Mouse (Mus musculus): ENCODE measurements at regions not wholly inside any gene's neighbourhood (a gene's known extent, or its start where the extent isn't known, plus 50 kb on each side); places are given as distances from the start of the nearest gene placed in this dataset.

DNA sequence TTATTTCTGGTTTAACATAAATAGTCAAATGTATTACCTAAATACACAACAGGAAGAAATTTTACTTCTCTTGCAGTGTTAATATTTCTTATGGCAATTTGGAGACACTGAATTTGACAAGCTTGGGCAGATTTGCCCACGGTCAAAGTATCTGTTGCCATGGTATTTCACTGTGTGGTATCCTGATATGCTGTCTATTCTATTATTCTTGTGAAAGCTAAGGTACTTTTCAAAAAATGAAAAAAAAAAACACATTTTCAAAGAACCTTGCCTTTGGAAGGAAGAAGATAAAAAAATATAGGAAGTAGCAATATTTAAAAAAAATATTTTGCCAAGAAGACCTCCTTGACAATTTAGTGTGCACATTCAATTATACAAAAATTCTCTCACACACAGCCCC is 723.2 kb upstream of the Gje1 start:
- no peak overlapping the region for H3K4me2 ChIP-seq
- no peaks in the 10 kb centered on the region for H3K9me3 ChIP-seq (ENCODE audit: control insufficient read depth, low read length)
- DNase-seq (ENCODE audit: low spot score, missing footprints): no peak
- no peak for ATAC-seq (ENCODE audit: low FRiP score)
- 66% methylated on average over 1 of the region's 1 CpGs for WGBS
- no peaks in the 10 kb centered on the region for H3K27me3 ChIP-seq (ENCODE audit: control insufficient read depth, insufficient read depth, low read length)
- H3K4me3 ChIP-seq (ENCODE audit: low read depth, low read length): no peak overlapping the region
- H3K4me1 ChIP-seq (ENCODE audit: control insufficient read depth, insufficient read depth, low read length): no peaks in the 10 kb centered on the region
- no peaks in the 10 kb centered on the region for H3K36me3 ChIP-seq (ENCODE audit: control insufficient read depth, insufficient read depth, low read length)
- no peak overlapping the region for H3K9ac ChIP-seq (ENCODE audit: low read length)
- no peak overlapping the region for H3K27ac ChIP-seq (ENCODE audit: low read depth, low read length)

DNA sequence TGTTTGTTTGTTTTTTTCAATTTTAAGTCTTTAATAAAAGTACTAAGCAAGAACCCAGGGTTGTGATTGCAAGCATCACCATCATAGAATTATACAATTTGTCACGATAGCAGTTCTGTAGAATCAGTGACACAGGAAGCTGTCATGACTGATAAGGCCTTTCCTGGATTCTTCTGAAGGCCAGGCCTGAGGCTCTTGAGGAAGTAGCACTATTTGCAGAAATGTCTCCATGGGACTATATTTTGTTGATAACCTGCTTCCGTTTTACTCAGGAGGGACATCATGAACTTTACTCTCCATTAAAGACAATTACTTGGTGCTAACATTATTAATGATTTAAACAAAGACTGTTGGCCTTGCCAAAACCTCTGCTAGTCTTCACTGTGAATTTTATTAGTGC is 708.7 kb upstream of the Gje1 start:
- 90% methylated on average over 2 of the region's 2 CpGs for WGBS
- H3K4me2 ChIP-seq: no peak overlapping the region
- H3K9me3 ChIP-seq (ENCODE audit: control insufficient read depth, low read length): no peaks in the 10 kb centered on the region
- H3K9ac ChIP-seq (ENCODE audit: low read length): no peak overlapping the region
- no peak overlapping the region for H3K27ac ChIP-seq (ENCODE audit: low read depth, low read length)
- ATAC-seq (ENCODE audit: low FRiP score) (no peak), DNase-seq (ENCODE audit: low spot score, missing footprints) (no peak)
- H3K36me3 ChIP-seq (ENCODE audit: control insufficient read depth, insufficient read depth, low read length): no peaks in the 10 kb centered on the region
- no peaks in the 10 kb centered on the region for H3K4me1 ChIP-seq (ENCODE audit: control insufficient read depth, insufficient read depth, low read length)
- H3K27me3 ChIP-seq (ENCODE audit: control insufficient read depth, insufficient read depth, low read length): no peaks in the 10 kb centered on the region
- H3K4me3 ChIP-seq (ENCODE audit: low read depth, low read length): no peak overlapping the region

DNA sequence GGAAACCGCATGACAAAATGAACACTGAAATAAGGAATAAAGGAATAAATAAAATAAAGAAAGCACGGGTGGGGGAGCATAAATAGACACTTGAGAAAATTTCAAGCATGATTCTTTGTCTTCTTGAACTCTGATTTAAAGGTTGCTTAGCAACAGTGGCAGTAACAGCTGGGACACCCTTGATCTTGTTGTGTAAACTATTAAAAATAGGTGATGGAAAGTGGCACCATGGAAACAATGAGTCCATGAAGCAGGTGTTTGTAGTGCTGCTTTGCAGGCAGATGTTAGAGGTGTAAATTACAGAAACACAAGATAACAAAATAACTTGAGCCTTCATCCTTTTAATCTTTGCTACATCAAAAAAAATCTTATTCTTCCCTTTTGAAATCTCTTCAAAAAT is 688.2 kb upstream of the Gje1 start:
- no peak overlapping the region for H3K4me2 ChIP-seq
- H3K36me3 ChIP-seq (ENCODE audit: control insufficient read depth, insufficient read depth, low read length): no peaks in the 10 kb centered on the region
- DNase-seq (ENCODE audit: low spot score, missing footprints) (peak; percentile 88), ATAC-seq (ENCODE audit: low FRiP score) (no peak)
- no peak overlapping the region for H3K9ac ChIP-seq (ENCODE audit: low read length)
- H3K4me3 ChIP-seq (ENCODE audit: low read depth, low read length): no peak overlapping the region
- H3K9me3 ChIP-seq (ENCODE audit: control insufficient read depth, low read length): no peaks in the 10 kb centered on the region
- H3K4me1 ChIP-seq (ENCODE audit: control insufficient read depth, insufficient read depth, low read length): peaks cover 8% of the 10 kb centered on the region; the same call in 1 of the 2 replicates
- H3K27me3 ChIP-seq (ENCODE audit: control insufficient read depth, insufficient read depth, low read length): no peaks in the 10 kb centered on the region
- 33% methylated on average over 2 of the region's 2 CpGs for WGBS
- H3K27ac ChIP-seq (ENCODE audit: low read depth, low read length): no peak overlapping the region

DNA sequence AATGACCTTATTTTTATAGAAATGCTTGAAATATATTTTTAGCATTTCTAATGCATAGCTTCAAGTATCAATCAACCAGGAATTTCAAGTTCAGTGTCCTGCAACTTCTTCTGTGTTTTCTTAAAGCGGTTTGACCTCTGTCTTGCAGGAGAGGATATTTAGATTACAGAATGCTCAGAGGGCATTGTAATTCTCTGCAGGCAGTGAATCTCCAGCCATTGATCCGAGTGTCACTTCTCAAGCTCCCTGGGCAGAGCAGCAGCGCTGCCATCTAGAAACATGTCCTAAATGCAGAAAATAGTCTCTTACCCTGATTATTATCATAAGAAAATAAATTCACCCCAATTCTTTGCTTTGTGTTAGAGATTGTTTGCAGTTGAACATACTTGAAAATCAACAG is 687.7 kb upstream of the Gje1 start:
- DNase-seq (ENCODE audit: low spot score, missing footprints): peak; percentile 81
- H3K4me3 ChIP-seq (ENCODE audit: low read depth, low read length): no peak overlapping the region
- WGBS: 8% methylated on average over 3 of the region's 3 CpGs
- no peak overlapping the region for H3K4me2 ChIP-seq
- H3K27ac ChIP-seq (ENCODE audit: low read depth, low read length): no peak overlapping the region; the same call in 1 of the 2 replicates
- no peak overlapping the region for H3K9ac ChIP-seq (ENCODE audit: low read length)
- no peaks in the 10 kb centered on the region for H3K36me3 ChIP-seq (ENCODE audit: control insufficient read depth, insufficient read depth, low read length)
- no peaks in the 10 kb centered on the region for H3K9me3 ChIP-seq (ENCODE audit: control insufficient read depth, low read length)
- no peaks in the 10 kb centered on the region for H3K27me3 ChIP-seq (ENCODE audit: control insufficient read depth, insufficient read depth, low read length)
- peak; percentile 52; the same call in 1 of the 2 replicates for ATAC-seq (ENCODE audit: low FRiP score)
- H3K4me1 ChIP-seq (ENCODE audit: control insufficient read depth, insufficient read depth, low read length): peaks cover 8% of the 10 kb centered on the region; the same call in 1 of the 2 replicates

DNA sequence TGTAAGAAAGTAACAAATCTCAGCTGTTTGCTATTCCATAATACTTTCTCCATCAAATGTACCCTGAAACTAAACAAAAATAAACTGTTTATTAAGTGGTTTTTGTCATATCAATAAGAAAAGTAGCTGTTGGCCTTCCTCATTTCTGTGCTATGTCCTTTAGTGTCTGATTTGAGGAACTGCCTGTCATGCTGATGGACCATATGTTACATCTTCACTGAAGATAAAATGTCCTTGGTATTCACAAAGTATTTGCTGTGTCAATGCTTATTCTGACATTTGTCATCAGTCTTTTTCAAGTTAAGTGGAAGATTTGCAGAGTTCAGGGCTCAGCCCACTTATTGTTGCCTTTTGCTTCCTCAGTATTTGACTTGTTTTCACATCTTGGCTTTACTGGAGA is 682.0 kb upstream of the Gje1 start:
- no peaks in the 10 kb centered on the region for H3K36me3 ChIP-seq (ENCODE audit: control insufficient read depth, insufficient read depth, low read length)
- H3K4me3 ChIP-seq (ENCODE audit: low read depth, low read length): no peak overlapping the region
- H3K9ac ChIP-seq (ENCODE audit: low read length): no peak overlapping the region
- no peak overlapping the region for H3K4me2 ChIP-seq
- no peaks in the 10 kb centered on the region for H3K9me3 ChIP-seq (ENCODE audit: control insufficient read depth, low read length)
- peaks cover 4% of the 10 kb centered on the region; the same call in 1 of the 2 replicates for H3K4me1 ChIP-seq (ENCODE audit: control insufficient read depth, insufficient read depth, low read length)
- H3K27me3 ChIP-seq (ENCODE audit: control insufficient read depth, insufficient read depth, low read length): no peaks in the 10 kb centered on the region
- DNase-seq (ENCODE audit: low spot score, missing footprints) (no peak), ATAC-seq (ENCODE audit: low FRiP score) (no peak)
- no peak overlapping the region for H3K27ac ChIP-seq (ENCODE audit: low read depth, low read length)

DNA sequence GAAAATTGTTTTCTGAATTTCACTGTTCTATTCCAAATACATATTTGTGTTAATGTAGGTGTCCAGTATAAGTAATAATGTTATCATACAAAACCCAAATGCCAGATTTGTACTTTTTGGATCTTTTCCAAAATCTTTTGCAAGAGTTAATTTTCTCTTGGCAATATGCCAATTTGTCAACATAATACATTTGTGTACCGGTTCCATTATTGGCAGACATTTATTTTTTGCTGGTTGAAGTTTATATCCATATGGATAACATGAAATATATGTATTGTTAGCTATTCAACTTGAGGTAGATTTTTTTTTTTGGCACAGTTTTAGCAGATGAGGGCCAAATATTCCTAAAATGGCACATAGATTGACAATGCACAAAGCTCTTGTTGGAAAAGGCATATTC is 679.1 kb upstream of the Gje1 start:
- no peaks in the 10 kb centered on the region for H3K27me3 ChIP-seq (ENCODE audit: control insufficient read depth, insufficient read depth, low read length)
- DNase-seq (ENCODE audit: low spot score, missing footprints) (no peak), ATAC-seq (ENCODE audit: low FRiP score) (no peak)
- WGBS: 85% methylated on average over 1 of the region's 1 CpGs
- H3K27ac ChIP-seq (ENCODE audit: low read depth, low read length): no peak overlapping the region
- no peaks in the 10 kb centered on the region for H3K9me3 ChIP-seq (ENCODE audit: control insufficient read depth, low read length)
- H3K4me1 ChIP-seq (ENCODE audit: control insufficient read depth, insufficient read depth, low read length): peaks cover 2% of the 10 kb centered on the region; the same call in 1 of the 2 replicates
- H3K4me3 ChIP-seq (ENCODE audit: low read depth, low read length): no peak overlapping the region
- H3K36me3 ChIP-seq (ENCODE audit: control insufficient read depth, insufficient read depth, low read length): no peaks in the 10 kb centered on the region
- H3K4me2 ChIP-seq: no peak overlapping the region
- H3K9ac ChIP-seq (ENCODE audit: low read length): no peak overlapping the region

DNA sequence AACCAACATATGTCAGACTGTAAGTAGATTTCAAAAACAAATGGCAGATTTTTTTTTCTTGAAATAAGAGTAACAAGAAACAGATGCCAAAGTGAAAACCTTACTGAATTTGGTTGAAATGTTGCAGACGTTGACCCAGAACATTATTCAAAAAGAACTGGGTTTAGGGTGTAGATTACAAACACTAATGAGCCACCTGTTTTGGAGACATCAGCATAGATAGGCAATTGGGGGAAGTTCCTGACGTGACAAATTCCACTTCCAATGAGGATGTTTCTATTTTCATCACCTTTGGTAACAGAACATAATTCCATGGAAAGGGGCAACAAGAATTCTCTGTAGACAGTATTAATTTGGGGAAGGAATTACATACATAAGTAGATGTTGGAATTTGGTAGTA is 677.3 kb upstream of the Gje1 start:
- H3K4me3 ChIP-seq (ENCODE audit: low read depth, low read length): no peak overlapping the region
- H3K27me3 ChIP-seq (ENCODE audit: control insufficient read depth, insufficient read depth, low read length): no peaks in the 10 kb centered on the region
- DNase-seq (ENCODE audit: low spot score, missing footprints): peak; percentile 19
- WGBS: 78% methylated on average over 2 of the region's 2 CpGs
- H3K27ac ChIP-seq (ENCODE audit: low read depth, low read length): no peak overlapping the region
- H3K4me2 ChIP-seq: no peak overlapping the region
- H3K36me3 ChIP-seq (ENCODE audit: control insufficient read depth, insufficient read depth, low read length): no peaks in the 10 kb centered on the region
- no peak for ATAC-seq (ENCODE audit: low FRiP score)
- no peaks in the 10 kb centered on the region for H3K9me3 ChIP-seq (ENCODE audit: control insufficient read depth, low read length)
- H3K4me1 ChIP-seq (ENCODE audit: control insufficient read depth, insufficient read depth, low read length): no peaks in the 10 kb centered on the region
- H3K9ac ChIP-seq (ENCODE audit: low read length): no peak overlapping the region

DNA sequence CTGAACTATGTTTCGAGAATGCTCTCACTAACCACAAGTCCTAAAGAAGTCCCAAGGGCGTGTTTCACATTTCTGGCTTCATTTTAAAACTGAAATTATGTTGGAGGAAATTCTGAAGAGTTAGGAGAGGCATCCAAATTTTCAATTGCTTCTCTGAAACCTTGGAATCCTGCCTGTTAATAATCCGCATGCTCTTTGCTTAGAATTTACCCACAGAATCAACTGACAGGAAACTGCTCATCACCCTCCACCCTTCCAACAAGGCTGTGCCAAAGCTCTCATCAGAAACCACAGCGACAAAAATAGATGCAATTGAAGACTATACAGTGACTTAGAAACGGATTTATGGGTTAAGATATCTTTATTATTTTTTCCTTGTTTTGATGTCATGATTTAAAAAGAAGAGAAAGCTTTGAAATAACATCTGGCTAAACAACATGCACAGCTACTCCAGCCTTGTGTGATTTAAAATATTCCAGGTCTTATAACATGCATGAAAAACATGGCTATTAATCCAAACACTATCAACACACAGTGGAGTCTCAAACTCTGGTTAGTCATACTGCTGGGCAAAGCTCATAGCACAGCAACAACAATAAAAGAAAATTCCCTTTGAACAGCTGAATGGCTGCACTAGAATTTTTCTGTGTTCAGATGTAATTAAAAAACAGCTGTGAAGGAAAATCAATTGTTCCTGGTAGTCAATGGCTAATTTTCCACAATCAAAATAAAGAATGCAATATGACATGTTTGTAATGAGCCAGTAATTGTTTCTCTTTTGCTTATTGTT is 674.2 kb upstream of the Gje1 start:
- 76% methylated on average over 5 of the region's 5 CpGs for WGBS
- no peaks in the 10 kb centered on the region for H3K27me3 ChIP-seq (ENCODE audit: control insufficient read depth, insufficient read depth, low read length)
- no peak overlapping the region for H3K9ac ChIP-seq (ENCODE audit: low read length)
- H3K27ac ChIP-seq (ENCODE audit: low read depth, low read length): no peak overlapping the region
- DNase-seq (ENCODE audit: low spot score, missing footprints): no peak
- H3K4me3 ChIP-seq (ENCODE audit: low read depth, low read length): no peak overlapping the region
- no peak for ATAC-seq (ENCODE audit: low FRiP score)
- no peaks in the 10 kb centered on the region for H3K9me3 ChIP-seq (ENCODE audit: control insufficient read depth, low read length)
- H3K4me2 ChIP-seq: no peak overlapping the region
- no peaks in the 10 kb centered on the region for H3K36me3 ChIP-seq (ENCODE audit: control insufficient read depth, insufficient read depth, low read length)
- H3K4me1 ChIP-seq (ENCODE audit: control insufficient read depth, insufficient read depth, low read length): no peaks in the 10 kb centered on the region

DNA sequence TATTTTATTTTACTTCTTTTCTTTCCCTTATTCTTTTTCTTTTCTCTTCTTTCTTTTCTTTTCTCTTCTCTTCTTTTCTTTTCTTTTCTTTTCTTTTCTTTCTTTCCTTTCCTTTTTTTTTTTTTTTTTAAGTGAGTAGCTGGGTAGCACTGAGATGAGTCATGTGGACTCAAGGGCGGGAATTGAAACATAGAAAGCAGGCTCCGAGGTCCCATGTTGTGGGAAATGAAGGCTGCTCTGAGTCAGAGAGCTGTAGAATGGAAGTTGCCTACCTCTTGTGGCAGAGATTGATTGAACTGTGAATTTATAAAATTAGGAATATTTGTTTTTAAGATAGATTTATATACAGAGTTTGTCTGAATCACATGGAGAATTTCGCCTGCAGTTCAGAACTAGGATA is 655.6 kb upstream of the Gje1 start:
- no peaks in the 10 kb centered on the region for H3K27me3 ChIP-seq (ENCODE audit: control insufficient read depth, insufficient read depth, low read length)
- no peaks in the 10 kb centered on the region for H3K9me3 ChIP-seq (ENCODE audit: control insufficient read depth, low read length)
- H3K36me3 ChIP-seq (ENCODE audit: control insufficient read depth, insufficient read depth, low read length): no peaks in the 10 kb centered on the region
- no peak for ATAC-seq (ENCODE audit: low FRiP score)
- H3K4me2 ChIP-seq: no peak overlapping the region
- WGBS: 87% methylated on average over 3 of the region's 3 CpGs
- H3K27ac ChIP-seq (ENCODE audit: low read depth, low read length): no peak overlapping the region
- H3K9ac ChIP-seq (ENCODE audit: low read length): no peak overlapping the region
- H3K4me3 ChIP-seq (ENCODE audit: low read depth, low read length): no peak overlapping the region
- H3K4me1 ChIP-seq (ENCODE audit: control insufficient read depth, insufficient read depth, low read length): no peaks in the 10 kb centered on the region
- no peak for DNase-seq (ENCODE audit: low spot score, missing footprints)
